Mouse (Mus musculus) heart, postnatal 25 days (tissue): ENCODE data around the gene Fbxo11. TPM values are rescaled to one million over a fixed set of nuclear protein-coding genes. Genes with fewer than 3 reads are reported as not detected.

ENCODE experiments used
- DNase-seq: peaks from one replicate; pipeline ENCODE4 v3.0.0; 2022; ENCODE audit warnings: low spot score
- intact Hi-C: fragments of 180-260 bp; cut with DNase I; formaldehyde crosslinking; loops from one replicate; pipeline ENCODE4 v1.15.1; 2025
- total RNA-seq, 2 experiments: library from RNA; stranded (reverse); gene quantifications; 2 replicates each; pipeline ENCODE4 v1.2.3; 2021

Gene Fbxo11
- total RNA-seq = 10 to 100 TPM; 29.8 to 37.3 TPM

DNA sequence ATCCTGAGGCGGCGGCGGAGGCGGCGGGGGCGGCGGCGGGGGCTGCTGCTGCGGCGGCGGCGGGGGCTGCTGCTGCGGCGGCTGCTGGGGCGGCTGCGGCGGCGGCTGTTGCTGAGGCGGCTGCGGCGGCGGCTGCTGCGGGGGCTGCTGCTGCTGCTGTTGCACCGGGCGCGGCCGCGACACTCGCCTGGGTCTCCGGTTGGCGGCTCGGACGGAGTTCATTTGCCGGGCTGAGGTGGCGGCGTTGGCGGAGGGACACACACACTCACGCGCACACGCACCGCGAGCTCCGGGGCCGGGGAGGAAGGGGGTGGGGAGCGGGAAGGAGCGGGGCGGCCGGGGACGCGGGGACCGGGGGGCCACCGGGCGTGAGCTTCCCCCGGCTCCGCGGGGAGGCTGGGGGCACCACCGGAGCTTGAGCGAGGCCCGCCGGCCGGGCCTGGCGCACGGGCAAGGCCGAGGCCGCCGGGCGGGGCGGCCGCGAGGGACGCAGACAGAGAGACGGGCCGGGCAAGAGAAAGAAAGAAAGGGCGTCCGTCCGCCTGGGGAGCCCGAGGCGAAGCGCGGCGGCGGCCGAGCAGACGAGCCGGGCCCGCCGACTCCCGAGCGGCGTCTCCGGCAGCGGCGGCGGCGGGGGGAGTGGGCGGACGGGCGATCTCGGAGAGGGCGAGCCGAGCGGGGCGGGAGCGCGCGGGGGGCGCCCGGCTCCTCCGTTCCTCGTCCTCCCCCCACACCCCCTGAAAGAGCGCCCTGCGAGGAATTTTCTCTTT, at the start of gene Fbxo11:
Gene Fbxo11 (minus strand): TSS at position 261 of the 770 bp plus-strand sequence.
- peak; percentile 13 for DNase-seq
- intact Hi-C loops = loop anchor here (2.0 to 10.0 kb wide), 2 partner anchors 38 to 380 kb away; partner anchors contain the start of gene Foxn2

DNA sequence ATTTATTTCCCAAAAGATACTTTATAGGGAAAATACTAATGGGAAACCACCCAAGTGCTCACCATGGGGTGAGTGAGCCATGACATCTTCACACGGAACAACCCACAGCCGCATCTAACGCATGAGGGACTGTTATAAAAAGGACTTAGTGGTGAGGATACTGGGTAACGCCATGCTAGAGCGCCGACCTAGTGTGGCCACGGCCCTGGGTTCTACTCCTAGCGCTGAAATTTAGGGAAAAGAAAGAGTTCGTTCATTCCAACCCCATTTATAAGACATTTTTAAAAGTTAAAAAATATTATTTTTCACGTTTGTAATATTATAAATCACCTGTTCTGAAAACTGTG, 48.8 kb upstream of the Fbxo11 start:
- intact Hi-C loops = no loop called here
- DNase-seq = no peak

DNA sequence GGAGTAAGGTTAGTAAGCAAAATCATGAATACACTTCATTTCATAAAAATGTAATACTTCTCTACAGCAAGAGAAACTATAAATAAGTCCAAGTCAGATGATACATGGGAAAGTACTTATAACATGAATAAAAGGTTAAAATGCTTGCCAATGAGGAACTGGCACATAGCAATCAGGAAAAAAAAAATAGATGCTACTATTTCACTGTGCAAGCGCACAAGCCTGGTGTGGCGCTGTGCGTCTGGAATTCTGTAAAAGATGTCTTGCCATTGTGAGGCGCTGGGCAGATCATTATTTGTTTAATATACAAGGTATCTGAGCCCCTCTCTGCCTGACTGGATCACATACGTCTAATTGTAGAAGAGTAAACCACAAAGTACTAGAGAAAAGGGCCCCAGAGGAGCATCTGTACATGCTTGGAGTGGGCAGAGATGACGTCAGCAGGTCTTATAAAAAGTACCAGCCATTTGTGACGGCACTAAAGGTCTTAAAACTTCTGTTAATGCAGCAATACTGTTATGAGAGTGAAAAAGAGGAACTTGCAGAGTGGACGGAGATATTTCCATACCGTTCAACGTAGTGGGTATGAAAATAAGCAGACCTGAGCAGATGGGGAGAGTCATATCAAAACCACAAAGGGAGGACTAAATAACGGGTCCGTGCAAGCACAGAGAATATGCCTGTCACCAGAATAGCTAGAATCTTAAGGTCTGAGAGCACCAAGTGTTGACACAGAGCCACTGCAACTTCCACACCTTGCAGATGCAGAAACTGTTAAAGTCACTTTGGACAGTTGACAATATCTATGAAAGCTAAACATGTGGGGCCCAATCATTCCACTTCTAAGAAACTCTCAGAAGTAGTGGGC, 48.2 kb upstream of the Fbxo11 start:
- no peak for DNase-seq
- intact Hi-C loops = no loop called here

DNA sequence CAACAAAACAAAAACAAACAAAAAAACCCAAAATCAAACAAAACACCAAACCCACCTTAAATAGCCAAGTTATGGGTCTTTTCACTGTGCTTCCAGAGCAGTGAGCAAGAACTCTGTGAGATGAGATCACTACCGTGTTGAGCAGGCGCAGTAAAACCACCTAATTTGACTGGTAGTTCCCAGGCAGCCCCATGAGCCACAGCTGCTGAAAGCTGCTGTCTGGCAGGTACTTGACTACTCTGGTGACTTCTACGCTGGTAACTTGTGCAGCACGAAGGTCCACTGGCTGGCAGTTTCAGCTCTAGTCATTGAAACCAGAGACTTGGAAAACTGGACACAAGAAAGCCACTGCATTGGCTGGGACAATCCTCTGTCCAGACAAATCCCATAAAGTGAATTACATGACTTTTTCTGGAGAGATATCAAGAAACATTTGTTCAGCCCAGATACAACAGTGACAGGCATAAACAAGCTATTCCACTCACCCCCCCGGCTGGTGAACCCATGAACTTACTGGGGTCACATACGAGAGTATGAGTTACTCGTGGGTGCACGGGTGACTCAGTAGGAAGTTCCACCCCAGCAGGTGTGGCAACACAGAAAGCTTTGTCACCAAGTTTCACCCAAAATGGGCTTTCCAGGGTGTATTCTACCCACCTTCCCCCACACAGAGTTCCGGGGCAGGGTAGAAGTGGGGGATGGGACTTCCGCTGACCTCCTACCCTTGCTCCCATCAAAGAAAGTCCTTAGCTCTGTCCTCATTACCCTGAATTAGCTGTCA, 47.0 kb upstream of the Fbxo11 start:
- DNase-seq = no peak
- intact Hi-C loops = no loop called here

DNA sequence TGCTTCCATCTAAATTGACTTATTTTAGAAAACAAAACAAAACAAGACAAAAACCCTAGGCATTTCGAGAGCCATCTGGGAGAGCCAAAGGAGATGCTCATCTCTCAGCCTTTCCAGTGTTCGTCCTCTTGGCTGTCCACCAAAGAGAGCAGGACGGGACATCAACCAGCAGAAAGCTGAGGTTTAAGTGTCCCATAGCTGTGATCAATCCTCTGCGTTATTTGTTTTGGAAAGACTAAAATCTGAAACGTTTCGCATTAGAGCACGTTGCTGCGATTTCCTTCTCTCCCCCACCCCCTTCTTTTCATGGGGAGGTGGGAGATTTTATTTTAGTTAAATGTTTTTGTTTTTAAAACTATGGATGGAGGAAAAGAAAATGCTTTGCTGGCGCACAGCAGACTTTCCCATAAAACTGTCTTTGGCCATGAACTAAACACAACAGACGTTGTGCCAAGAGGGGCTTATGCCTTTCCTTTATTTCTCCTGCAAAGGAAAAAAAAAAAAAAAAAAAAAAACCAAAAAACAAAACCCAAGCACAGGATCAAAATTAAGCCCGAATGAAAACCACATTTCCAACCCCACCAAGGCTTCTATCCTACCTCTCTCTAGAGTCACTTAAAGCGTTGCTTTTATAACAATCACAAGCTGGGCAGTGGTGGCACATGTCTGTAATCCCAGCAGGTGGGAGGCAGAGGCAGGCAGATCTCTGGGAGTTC, 46.1 kb upstream of the Fbxo11 start:
- DNase-seq = no peak
- intact Hi-C loops = no loop called here

DNA sequence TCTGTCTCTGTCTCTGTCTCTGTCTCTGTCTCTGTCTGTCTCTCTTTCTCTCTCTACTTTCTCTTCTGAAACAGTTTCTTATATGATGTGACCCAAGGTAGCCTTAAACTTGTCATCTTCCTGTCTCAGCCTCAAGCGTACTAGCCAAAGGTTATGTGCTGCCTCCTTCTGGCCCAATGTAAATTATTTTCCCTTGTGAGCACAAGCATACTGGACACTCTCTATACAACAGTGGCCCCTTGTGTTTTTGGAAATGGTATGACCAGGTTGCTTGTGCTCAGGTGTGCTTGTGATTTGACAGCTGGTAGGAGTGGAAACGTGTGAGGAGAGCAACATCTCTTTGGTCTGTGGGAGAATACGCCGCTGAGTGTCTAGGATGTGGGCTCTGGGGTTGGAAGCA, 42.6 kb upstream of the Fbxo11 start:
- DNase-seq = no peak
- intact Hi-C loops = no loop called here

DNA sequence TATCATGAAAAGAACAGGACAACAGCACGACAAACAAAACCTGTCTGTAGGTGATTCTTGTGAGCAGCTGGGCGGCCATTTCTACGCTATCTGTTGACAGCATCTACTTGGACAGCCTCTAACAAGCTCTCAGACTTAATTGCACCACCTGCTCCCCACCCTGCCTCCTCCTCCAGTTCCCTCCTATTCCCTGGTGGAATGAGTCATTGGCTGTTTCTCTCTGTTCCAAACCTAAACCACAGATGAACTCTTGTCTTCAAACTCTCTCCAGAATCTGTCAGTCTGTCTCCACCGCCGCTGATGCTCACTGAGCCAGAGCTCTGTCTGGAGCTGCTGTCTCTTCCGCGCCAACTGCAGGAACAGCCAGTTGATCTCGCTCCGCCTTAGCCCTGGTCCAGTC, 41.3 kb upstream of the Fbxo11 start:
- intact Hi-C loops = no loop called here
- peak; percentile 5 for DNase-seq

DNA sequence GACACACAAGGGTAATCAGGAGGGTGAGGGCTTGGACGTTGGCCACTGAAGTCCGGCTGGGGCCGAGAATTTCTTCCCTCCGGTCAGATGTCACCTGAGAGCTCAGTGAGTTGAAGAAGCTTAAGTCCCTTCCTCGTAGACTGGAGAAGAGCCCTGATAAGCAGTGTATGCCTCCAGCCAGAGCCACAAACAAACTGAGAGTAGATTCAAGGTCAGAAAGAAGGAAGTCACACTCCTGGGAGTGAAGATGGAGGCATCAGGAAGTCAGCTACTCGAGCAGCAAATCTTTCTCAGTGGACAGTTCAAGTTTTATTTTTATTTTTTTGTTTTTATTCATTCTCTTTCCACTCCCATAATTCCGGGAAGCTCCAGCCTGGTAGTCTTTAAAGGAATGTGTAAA, 37.5 kb upstream of the Fbxo11 start:
- DNase-seq = no peak
- intact Hi-C loops = no loop called here

DNA sequence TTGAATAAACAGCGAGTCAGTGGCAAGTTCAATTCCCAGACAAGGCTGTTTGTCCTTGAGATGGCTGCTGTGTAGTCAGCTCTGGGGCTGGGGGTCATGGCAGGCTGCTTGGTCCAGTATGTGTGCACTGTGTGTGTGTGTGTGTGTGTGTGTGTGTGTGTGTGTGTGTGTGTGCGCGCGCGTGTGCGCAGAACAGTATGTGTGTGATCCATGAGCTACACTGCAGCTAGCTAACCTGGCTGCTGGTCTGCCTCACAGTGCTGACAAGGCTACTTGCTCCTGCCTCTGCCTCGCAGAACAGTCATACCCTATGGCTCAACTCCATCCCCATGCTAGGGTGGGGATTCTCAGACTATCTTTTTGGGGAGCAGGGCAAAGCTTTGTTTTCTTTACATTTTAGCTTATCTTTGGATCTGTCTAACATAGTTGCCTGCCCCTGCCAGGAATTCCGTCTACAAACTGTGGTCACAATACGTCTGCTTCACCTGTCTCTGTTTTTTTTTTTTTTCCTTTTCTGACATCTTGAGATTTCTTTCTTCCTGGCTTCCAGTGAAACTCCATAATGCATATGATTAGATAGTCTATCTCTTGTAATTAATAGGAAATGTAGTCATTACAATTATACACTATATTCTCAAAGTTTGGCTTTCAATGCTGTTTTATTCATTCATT, 33.2 kb upstream of the Fbxo11 start:
- intact Hi-C loops = no loop called here
- DNase-seq = no peak

DNA sequence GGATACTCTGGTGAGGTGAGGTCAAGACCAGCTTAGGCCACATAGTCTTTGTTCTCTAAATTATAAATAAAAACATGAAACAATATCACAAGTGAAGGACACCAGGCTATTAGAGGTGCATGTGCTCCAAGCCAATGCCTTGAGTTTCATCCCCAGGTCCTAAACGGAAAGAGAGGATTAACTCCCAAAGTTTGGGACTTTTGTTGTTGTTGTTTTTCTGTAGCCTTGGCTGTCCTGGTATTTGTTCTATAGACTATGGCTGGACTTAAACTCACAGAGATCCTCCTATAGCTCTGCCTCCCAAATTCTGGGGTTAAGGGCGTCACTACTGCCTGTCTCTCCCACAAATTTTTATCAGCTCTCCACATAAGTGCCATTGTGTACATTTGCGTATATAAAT, 32.5 kb upstream of the Fbxo11 start:
- intact Hi-C loops = no loop called here
- DNase-seq = no peak

DNA sequence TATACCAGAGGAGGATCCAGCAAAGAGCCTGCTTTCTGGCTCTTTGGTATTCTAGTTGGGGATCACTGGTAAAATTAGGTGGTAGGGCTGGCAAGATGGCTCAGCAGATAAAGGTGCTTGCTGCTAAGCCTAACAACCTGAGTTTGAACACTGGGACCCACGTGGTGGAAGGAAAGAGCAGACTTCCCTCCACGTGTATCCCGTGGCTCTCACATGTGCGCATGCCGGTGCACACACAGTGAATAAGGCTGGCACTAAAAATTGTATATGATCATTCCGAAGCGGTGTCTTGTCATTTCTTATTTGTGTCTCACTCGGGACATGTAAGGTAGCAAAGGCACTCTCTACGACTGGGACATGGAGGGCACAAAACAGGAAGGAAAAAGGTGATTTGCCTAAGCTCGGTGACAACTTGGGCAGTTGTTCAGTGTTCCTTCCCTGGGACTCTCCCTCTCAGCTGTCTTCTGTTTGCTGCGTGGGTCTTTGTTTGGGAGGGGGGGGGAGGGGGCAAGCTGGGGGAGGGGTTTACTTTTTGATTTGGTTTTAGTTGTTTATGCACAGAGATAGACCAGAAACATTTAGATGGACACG, 31.8 kb upstream of the Fbxo11 start:
- intact Hi-C loops = no loop called here
- DNase-seq = no peak

DNA sequence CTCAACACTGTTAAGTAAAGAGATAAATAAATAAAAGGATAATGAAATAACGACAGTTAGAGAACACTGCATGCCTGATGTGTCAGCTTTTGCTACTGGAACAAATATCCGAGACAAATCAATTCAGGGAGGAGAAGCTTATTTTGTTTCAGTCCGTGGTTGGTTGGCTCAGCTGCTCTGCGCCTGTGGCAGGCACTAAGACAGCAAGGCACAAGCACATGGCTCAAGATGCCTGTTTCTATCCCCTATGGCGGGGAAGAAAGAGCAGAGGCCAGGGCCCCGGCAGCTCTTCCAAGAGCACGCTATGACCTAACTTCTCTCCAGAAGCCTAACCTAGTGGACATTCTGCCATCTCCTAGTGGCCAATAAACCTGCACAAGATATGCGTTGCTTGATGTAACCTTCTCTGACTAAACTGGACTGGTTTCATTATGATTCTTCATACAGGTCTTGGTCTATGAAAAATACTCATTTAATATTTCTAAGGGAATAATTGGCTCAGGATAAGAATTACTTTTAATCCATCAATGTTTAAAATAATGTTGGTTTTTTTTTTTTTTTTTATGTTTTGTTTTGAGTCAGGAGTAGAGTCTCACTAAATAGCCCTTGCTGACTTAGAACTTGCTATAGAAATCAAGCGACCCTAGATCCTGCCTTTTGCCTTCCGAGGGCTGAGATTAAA, 30.6 kb upstream of the Fbxo11 start:
- no peak for DNase-seq
- intact Hi-C loops = no loop called here

DNA sequence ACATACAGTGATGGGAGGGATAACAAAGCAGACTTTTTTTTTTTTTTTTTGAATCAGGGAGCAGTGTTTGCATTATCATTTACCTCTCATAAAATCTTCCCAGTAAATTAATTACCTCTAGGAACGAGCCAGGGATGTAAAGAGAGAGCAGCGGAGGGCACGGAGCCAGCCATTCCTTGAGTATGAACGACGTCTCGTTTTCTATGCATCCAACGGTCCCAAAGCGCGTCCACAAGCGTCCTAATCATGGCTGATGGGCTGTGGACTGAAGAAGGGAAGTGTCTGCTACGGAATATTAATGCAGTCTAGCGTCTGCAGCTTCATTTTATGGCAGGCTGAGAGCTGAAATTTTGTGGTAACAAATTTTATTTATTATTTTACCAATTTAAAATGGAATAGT, 29.2 kb upstream of the Fbxo11 start:
- intact Hi-C loops = no loop called here
- DNase-seq = no peak

DNA sequence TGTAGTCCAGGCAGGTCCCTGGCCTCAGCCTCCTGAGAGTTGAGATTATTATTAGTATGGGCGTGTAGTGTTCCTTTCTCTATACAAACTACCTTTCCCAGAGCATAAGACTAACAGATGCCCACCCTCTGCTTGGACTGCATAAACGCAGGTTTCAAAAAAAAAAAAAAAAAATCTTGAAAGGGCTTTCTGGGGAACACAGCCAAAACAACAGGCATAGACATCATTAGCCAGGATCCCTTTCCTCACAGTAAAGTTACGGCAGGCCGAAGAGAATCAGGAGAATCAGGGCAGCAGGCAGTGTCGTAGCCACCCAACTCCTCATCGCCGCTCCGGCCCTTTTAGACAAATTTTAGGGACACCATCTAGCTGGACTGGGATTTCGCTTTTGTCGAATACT, 28.7 kb upstream of the Fbxo11 start:
- DNase-seq = no peak
- intact Hi-C loops = no loop called here

DNA sequence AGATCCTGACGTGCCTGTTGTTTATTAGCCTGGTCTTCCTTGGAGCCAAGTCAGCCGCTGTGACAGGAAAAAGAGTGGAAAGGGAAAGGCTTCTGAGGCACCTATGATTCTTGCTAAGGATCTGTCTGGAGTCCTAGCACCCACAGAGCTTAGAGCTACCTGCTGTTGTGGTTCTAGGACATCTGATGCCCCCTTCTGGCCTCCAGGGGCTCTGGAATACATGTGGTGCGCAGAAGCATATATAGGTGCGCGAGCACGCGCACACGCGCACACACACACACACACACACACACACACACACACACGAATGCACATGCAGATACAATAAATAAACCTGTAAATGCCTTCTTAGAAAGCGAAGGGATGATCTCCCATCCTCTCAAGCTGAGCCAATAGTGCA, 20.9 kb upstream of the Fbxo11 start:
- no peak for DNase-seq
- intact Hi-C loops = no loop called here

DNA sequence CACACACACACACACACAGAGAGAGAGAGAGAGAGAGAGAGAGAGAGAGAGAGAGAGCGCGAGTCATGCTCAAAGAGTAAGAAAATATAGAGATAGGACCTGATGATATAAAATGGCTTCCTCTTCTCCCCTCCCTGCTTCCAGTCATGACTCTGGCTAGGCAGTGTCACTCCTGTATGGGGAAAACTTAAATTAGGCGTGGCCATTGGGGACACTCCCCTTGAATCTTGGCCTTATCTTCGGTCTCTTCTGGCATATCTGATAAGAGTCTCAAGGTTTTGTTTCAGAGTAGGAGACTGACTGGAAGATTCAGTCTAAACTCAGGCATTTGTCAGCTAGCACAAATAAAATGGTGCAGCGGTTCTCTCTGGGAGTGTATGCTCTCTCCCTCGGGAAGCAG, 16.4 kb upstream of the Fbxo11 start:
- DNase-seq = no peak
- intact Hi-C loops = no loop called here

DNA sequence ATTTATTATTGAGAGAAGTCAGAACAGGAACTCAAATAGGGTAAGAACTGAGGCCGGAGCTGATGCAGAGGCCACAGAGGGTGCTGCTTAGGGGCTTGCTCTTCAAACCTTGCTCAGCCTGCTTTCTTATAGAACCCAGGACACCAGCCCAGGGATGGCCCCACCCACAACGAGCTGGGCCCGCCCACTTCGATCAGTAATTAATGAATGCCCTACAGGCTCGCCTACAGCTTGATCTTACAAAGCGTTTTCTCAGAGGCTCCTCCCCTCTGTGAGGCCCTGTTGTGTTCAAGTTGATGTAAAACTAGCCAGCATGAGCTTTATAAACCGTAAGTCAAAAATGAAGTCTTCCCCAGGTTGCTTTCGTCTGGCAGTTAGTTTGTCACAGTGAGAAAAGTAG, 14.7 kb upstream of the Fbxo11 start:
- intact Hi-C loops = no loop called here

DNA sequence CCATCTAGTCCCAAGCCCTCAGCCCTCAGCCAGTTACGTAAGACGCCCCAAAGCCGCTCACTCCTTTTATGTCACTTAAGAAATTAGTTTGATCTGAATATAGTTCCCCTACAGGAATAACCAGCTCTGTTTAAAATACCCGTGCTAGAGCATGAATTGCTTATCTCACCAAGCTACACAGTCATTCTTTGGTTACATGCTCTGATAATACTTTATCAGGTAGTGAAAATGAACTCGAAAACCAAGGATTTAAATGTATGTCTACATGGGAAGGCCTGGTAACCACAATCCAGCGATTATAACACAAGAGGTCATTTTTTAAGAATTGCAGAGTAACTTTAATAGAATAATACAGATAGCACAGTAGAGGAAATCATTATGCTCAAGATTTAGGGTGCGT, 7.0 kb upstream of the Fbxo11 start:
- intact Hi-C loops = no loop called here
- DNase-seq = no peak

More for the DNA sequence above, 14.7 kb upstream of the Fbxo11 start:
- no peak for DNase-seq
